Mouse (Mus musculus) lung, embryonic 15.5 days (tissue): ENCODE results near the gene Ubr3. TPM values are rescaled to one million over a fixed set of nuclear protein-coding genes. Genes with fewer than 3 reads are reported as not detected.
"Not testable (repeated sequence)": the region's sequence is repeated elsewhere in the genome, so short reads cannot be mapped to it uniquely, and the experiment has no call there.

Source experiments
- ATAC-seq: fragments of 200-750 bp; cut with Nextera tagmentation; 2 replicates; pipeline ENCODE4 v1.8.0; 2017; ENCODE audit warnings: moderate number of reproducible peaks, borderline replicate concordance; ENCODE audit not compliant: low FRiP score, low TSS enrichment; ENCODE audit errors: extremely low read depth
- H3K27ac ChIP-seq: fragments of 300-500 bp; sonication (generic); 2 replicates; pipeline ENCODE4 v1.5.1; 2015; ENCODE audit warnings: moderate library complexity, mild to moderate bottlenecking, inconsistent platforms
- H3K27me3 ChIP-seq: fragments of 300-500 bp; sonication (generic); 2 replicates; pipeline ENCODE4 v1.6.1; 2015; ENCODE audit warnings: inconsistent platforms
- H3K36me3 ChIP-seq: fragments of 300-500 bp; sonication (generic); 2 replicates; pipeline ENCODE4 v1.6.1; 2015; ENCODE audit warnings: inconsistent platforms
- H3K4me1 ChIP-seq: fragments of 300-500 bp; sonication (generic); 2 replicates; pipeline ENCODE4 v1.6.1; 2015; ENCODE audit warnings: inconsistent platforms
- H3K4me2 ChIP-seq: fragments of 300-500 bp; sonication (generic); 2 replicates; pipeline ENCODE4 v1.6.1; 2015; ENCODE audit warnings: inconsistent platforms, mild to moderate bottlenecking, moderate library complexity
- H3K4me3 ChIP-seq: fragments of 300-500 bp; sonication (generic); 2 replicates; pipeline ENCODE4 v1.5.1; 2015; ENCODE audit warnings: mild to moderate bottlenecking, inconsistent platforms
- H3K9ac ChIP-seq: fragments of 300-500 bp; sonication (generic); 2 replicates; pipeline ENCODE4 v1.6.1; 2015; ENCODE audit warnings: inconsistent platforms
- H3K9me3 ChIP-seq: fragments of 300-500 bp; sonication (generic); 2 replicates; pipeline ENCODE4 v1.6.1; 2016; ENCODE audit warnings: inconsistent platforms
- WGBS: fragments of 180-500 bp; shearing (Covaris S2); methylation state at CpG from one replicate; pipeline ENCODE4 v1.1.7; 2015; 5-methylcytosine and 5-hydroxymethylcytosine counted together
- polyA plus RNA-seq: library from polyadenylated mRNA; unstranded; fragments of >200 nt; fragmentation: Nextera tagmentation; extraction: Ambion mirVana; gene quantifications from 2 replicates; pipeline ENCODE4 v1.2.1, GENCODE M21; 2015

Gene Ubr3
- polyA plus RNA-seq, 1 experiment from 2014 or later = 13.3 TPM

DNA sequence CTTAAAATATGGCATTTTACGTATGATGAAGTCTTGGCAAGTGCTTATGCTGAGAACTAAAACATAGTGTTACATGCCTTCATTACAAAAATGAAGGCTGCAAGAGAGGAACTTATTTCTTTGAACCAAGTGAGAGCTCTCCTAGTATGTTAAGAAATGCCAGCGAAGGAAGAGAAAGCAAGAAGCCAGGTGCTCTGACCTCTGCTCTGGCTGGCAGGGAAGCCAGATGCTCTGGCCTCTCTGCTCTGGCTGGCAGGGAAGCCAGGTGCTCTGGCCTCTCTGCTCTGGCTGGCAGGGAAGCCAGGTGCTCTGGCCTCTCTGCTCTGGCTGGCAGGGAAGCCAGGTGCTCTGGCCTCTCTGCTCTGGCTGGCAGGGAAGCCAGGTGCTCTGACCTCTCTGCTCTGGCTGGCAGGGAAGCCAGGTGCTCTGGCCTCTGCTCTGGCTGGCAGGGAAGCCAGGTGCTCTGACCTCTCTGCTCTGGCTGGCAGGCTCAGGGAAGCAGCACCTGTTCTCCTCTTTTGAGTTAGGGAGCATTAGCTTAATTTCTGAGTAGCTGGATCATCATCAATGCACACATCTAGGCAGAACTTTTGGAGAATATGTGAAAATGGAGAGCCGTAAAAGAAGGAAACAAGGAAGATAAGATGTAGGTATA, 97.2 kb downstream of the Ubr3 start:
- H3K27ac ChIP-seq, H3K4me3 ChIP-seq, H3K4me2 ChIP-seq, ATAC-seq, H3K4me1 ChIP-seq, H3K27me3 ChIP-seq, H3K9ac ChIP-seq, H3K9me3 ChIP-seq: not testable (repeated sequence)
- H3K36me3 ChIP-seq = peaks cover 44% of the 10 kb centered on the region
- WGBS = 73% methylated on average over 3 of the region's 3 CpGs

DNA sequence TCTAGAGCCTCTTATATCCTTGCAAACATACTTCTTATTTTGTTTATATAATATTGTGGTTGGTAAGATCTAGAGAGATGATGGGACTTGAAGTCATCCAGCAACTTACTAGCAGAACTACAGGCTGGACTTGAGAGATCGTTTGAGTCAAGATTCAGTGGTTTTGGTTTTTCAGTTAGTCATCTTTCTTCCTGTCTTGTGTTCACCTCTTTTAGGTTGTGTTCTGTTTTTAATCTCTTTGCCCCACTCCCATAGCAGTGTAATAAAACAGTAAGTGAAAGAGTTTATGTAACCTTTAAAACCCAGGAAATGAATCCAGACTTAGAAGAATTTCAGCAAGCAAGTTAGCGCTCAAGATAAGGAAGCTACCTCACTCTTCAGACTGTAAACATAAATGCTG, 97.7 kb downstream of the Ubr3 start:
- H3K36me3 ChIP-seq = peaks cover 38% of the 10 kb centered on the region
- H3K4me2 ChIP-seq = no peak overlapping the region
- no peaks in the 10 kb centered on the region for H3K27me3 ChIP-seq
- H3K9me3 ChIP-seq = no peaks in the 10 kb centered on the region
- WGBS = 78% methylated on average over 2 of the region's 2 CpGs
- no peak overlapping the region for H3K27ac ChIP-seq
- no peaks in the 10 kb centered on the region for H3K4me1 ChIP-seq
- H3K4me3 ChIP-seq = no peak overlapping the region
- no peak for ATAC-seq
- no peak overlapping the region for H3K9ac ChIP-seq

DNA sequence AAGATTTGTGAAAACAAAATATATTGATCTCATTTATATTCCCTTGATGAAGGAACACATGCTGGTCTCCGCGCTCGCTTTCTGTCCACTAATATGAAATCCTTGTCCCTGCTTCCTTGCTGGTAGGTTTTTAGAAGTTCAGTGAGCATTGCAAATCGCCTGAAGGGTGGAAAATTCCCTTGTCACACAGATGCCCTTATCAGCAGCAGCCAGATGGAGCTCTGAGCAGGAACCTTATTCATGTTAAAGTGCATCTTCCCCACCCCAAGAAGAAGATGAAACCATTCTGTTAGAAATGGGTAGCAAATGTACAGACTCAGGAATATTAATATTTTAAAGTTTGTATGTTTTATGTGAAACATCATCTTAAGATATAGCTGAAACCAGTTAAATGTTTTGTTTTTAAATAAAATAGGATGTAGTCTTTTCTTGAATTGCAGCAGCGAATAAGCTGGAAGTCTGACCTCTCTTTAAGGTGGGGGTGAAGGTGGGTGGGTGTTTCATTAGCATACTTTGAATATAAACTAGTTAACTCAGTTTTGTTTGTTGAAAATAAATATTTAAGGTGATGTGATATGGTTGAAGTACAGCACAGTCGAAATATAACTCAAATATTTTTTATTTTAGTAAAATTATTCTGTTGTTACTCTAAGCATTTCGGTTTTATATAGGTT, 102.2 kb downstream of the Ubr3 start:
- Histone ChIP-seq H3K9me3 (no peaks in the 10 kb centered on the region), H3K4me3 (no peak overlapping the region), H3K27ac (no peak overlapping the region), H3K27me3 (no peaks in the 10 kb centered on the region), H3K9ac (no peak overlapping the region), H3K4me1 (no peaks in the 10 kb centered on the region), H3K4me2 (no peak overlapping the region), H3K36me3 (peaks cover 33% of the 10 kb centered on the region)
- whole genome bisulfite sequencing = 90% methylated on average over 7 of the region's 7 CpGs
- ATAC-seq = no peak

DNA sequence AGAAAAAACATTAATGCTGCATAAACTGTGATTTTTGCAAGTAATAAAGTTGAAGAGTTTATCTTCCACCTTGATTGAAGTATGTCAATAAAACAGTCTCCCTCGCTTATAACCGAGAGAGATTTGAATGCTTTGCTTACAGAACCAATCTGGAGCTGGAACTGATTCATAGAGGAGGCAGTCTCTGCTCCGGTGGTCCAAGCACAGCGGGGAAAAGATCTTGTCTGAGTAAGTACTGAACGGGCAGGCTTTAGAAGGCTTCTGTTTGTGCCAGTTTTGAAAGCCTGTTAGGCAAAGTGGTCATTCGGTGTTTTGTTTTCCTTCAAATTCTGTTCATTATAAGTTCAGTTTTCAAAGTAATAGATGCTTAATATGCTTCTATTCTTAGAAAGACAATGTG, 103.3 kb downstream of the Ubr3 start:
- Histone ChIP-seq H3K36me3 (peaks cover 31% of the 10 kb centered on the region), H3K4me3 (no peak overlapping the region)
- WGBS = 88% methylated on average over 6 of the region's 6 CpGs

DNA sequence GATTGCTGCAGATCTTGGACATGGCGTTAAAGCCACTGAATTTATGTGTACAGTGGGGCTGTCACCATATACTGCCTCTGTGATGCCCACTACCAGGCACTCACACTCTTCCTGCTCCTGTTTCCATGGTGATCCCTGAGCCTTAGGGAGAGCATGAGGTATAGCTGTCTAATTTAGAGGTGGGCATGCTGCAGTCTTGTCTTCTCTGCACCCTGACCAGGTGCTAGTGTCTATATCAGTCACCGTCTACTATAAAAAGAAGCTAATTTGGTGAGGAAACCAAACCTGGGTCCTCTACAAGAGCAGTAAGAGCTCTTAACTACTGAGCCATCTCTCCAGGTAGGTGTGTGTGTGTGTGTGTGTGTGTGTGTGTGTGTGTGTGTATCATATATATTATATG, 109.4 kb downstream of the Ubr3 start:
- Histone ChIP-seq H3K27ac (no peak overlapping the region), H3K9ac (no peak overlapping the region), H3K27me3 (no peaks in the 10 kb centered on the region), H3K4me2 (no peak overlapping the region), H3K4me1 (no peaks in the 10 kb centered on the region), H3K4me3 (no peak overlapping the region), H3K9me3 (no peaks in the 10 kb centered on the region), H3K36me3 (peaks cover 20% of the 10 kb centered on the region)
- 90% methylated on average over 2 of the region's 2 CpGs for WGBS
- ATAC-seq = no peak

More for the DNA sequence above, 103.3 kb downstream of the Ubr3 start:
- Histone ChIP-seq H3K27ac (no peak overlapping the region), H3K9ac (no peak overlapping the region), H3K4me1 (no peaks in the 10 kb centered on the region), H3K9me3 (no peaks in the 10 kb centered on the region), H3K27me3 (no peaks in the 10 kb centered on the region), H3K4me2 (no peak overlapping the region)
- no peak for ATAC-seq

DNA sequence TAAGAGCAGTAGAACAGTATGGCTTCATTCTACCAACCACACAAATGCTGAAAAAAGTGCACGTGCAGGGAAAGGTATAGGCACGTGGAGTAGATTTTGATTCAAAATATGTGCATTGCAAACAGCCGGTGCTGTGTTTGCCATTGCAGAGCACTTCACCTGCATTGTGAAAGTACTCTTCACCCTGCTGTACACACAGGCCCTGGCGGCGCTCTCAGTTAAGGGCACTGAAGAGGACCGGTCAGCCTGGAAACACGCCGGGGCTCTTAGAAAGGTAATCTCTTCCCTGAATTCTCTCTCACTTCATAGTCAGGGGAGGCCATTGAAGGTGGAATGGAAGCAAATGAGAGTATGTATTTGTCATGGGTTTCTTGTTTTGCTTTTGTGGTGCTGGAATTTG, 115.9 kb downstream of the Ubr3 start:
- H3K4me2 ChIP-seq = no peak overlapping the region; the same call in 1 of the 2 replicates
- no peaks in the 10 kb centered on the region for H3K9me3 ChIP-seq
- no peak overlapping the region for H3K4me3 ChIP-seq
- H3K4me1 ChIP-seq = peaks cover 3% of the 10 kb centered on the region; the same call in 1 of the 2 replicates
- peak; percentile 92 for ATAC-seq
- WGBS = 77% methylated on average over 8 of the region's 8 CpGs
- peak overlapping the region; percentile 80 for H3K27ac ChIP-seq
- H3K36me3 ChIP-seq = peaks cover 17% of the 10 kb centered on the region
- H3K27me3 ChIP-seq = no peaks in the 10 kb centered on the region
- no peak overlapping the region for H3K9ac ChIP-seq

DNA sequence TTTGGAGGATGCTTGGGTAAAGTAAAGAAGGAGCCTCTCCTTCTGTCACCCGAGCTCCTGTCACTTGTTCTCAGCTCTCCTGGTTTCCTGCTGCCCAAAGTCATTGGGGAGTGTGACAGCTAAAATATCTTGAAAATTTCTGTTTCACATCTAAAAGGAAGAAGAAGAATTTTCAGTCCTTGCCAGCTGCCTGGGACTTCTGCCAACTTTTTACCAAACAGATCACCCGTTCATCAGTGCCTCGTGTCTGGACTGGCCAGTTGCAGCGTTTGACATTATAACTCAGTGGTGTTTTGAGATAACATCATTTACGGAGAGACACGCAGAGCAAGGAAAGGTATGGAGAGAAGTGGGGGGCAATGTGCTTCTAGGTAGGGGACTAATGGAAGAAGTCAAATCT, 121.2 kb downstream of the Ubr3 start:
- Histone ChIP-seq H3K9me3 (no peaks in the 10 kb centered on the region), H3K9ac (no peak overlapping the region), H3K27me3 (no peaks in the 10 kb centered on the region), H3K36me3 (peaks cover 25% of the 10 kb centered on the region), H3K4me3 (no peak overlapping the region), H3K4me2 (no peak overlapping the region), H3K27ac (no peak overlapping the region), H3K4me1 (no peaks in the 10 kb centered on the region)
- 33% methylated on average over 6 of the region's 6 CpGs for WGBS
- no peak for ATAC-seq

DNA sequence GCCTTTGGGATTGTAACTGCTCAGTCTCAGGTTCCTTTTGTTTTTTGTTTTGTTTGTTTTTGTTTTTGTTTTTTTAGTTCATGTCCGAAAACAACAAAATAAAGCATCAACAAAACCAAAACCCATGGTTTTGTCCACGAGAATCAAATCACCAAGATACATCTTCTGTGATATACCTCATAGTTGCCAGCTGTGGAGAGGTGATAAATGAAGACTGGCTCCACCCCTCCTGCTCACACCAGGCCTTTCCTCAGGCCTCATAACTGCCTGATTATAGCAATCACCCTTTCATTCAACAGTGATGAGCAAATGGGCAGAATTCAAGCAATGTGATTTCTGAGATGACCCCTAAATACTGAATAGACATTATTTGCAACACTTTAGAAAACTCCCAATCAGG, 127.4 kb downstream of the Ubr3 start:
- Histone ChIP-seq H3K4me3 (no peak overlapping the region), H3K4me1 (no peaks in the 10 kb centered on the region), H3K4me2 (no peak overlapping the region), H3K27me3 (no peaks in the 10 kb centered on the region), H3K27ac (no peak overlapping the region), H3K9ac (no peak overlapping the region), H3K36me3 (peaks cover 26% of the 10 kb centered on the region), H3K9me3 (no peaks in the 10 kb centered on the region; the same call in 1 of the 2 replicates)
- no peak for ATAC-seq
- WGBS = 79% methylated on average over 2 of the region's 2 CpGs

DNA sequence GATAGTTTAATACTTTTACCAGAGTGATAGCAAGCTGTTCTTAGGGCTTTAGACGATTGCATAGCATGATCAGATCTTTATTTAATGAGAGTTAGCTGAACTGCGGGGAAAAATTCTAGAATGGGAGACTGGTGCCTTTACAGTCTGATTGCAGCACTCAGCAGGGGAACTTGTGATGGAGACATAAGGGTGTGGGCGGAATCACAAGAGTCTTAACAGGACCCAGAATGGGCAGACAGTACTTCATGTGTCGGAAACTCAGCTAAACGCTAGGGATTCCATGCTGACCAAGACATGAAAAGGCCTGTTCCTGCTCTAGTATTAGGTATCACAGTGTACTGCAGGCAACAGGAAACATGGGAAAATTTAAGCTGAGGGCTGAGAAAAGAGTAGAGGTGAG, 128.7 kb downstream of the Ubr3 start:
- H3K4me2 ChIP-seq = no peak overlapping the region
- no peaks in the 10 kb centered on the region for H3K4me1 ChIP-seq
- no peak overlapping the region for H3K27ac ChIP-seq
- no peak for ATAC-seq
- H3K36me3 ChIP-seq = peaks cover 21% of the 10 kb centered on the region
- H3K9ac ChIP-seq = no peak overlapping the region
- no peaks in the 10 kb centered on the region for H3K27me3 ChIP-seq
- WGBS = 90% methylated on average over 5 of the region's 5 CpGs
- H3K4me3 ChIP-seq = no peak overlapping the region
- H3K9me3 ChIP-seq = no peaks in the 10 kb centered on the region; the same call in 1 of the 2 replicates

DNA sequence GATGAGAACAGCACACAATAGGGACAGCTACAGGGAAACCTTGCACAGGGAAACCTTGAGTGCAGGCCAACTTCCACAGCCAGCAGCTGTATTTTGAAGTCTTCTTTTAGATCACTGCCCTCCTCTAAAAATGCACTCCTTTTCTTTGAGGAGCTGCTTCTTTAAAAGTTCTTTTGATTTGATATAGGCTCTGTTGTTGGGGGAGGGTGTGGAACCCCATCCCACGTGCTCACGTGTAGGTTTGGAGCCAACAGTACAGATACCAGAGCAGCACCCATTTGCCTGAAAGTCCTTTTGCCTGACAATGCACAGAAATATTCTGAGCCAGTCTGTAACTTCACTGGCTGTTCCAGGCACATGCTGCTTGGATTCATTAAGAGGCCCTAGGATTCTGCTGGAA, 134.4 kb downstream of the Ubr3 start:
- H3K4me3 ChIP-seq = no peak overlapping the region
- WGBS = 72% methylated on average over 2 of the region's 2 CpGs
- H3K4me2 ChIP-seq = no peak overlapping the region
- no peaks in the 10 kb centered on the region for H3K36me3 ChIP-seq
- H3K9ac ChIP-seq = no peak overlapping the region
- ATAC-seq = no peak
- H3K9me3 ChIP-seq = no peaks in the 10 kb centered on the region; the same call in 1 of the 2 replicates
- H3K27ac ChIP-seq = no peak overlapping the region
- H3K27me3 ChIP-seq = no peaks in the 10 kb centered on the region
- no peaks in the 10 kb centered on the region for H3K4me1 ChIP-seq

DNA sequence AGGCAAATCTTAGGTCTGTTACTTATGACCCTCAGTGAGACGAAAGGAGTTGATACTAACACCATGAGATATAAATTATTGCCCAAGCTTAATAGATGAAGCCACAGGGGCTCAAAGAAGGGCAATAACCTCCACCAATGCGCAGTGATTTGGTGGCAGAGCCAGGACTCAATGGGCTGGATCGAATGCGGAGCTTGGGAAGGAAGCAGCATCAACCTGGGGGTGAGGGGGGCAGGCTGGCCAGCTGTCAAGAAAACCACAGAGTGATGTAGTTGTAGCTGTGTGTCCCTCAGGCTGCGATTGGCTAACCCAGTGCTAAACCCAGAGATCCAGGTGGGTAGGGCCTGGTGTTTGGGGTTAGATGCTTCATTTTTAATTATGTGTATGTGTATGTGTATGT, 137.8 kb downstream of the Ubr3 start:
- no peak for ATAC-seq
- Histone ChIP-seq H3K9ac (no peak overlapping the region), H3K4me3 (no peak overlapping the region), H3K4me1 (no peaks in the 10 kb centered on the region), H3K27me3 (no peaks in the 10 kb centered on the region), H3K9me3 (no peaks in the 10 kb centered on the region), H3K27ac (no peak overlapping the region), H3K4me2 (no peak overlapping the region), H3K36me3 (no peaks in the 10 kb centered on the region)
- WGBS = 82% methylated on average over 5 of the region's 5 CpGs

DNA sequence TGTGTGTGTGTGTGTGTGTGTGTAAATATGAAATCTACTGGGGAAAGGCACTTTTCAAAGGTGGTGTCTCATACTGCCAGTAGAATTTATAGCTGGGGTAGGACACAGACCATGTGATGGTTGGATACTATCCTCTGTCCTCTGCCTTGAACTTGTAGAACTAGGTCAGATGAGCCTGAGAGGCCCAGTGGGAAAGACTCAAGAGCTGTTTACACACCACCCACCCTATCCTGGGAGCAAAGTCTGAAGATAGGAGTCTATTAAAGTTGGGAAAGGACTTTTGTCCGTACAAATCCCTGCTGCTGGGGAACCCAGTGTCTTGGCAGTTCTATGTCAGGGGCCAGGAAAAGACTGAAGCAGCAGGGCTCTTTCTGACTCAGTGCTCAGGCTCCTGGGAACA, 138.3 kb downstream of the Ubr3 start:
- Histone ChIP-seq H3K36me3 (no peaks in the 10 kb centered on the region), H3K9me3 (no peaks in the 10 kb centered on the region), H3K27me3 (no peaks in the 10 kb centered on the region), H3K27ac (no peak overlapping the region), H3K9ac (no peak overlapping the region), H3K4me2 (no peak overlapping the region), H3K4me3 (no peak overlapping the region), H3K4me1 (no peaks in the 10 kb centered on the region)
- ATAC-seq = no peak
- 44% methylated on average over 1 of the region's 1 CpGs for WGBS
